Mouse (Mus musculus): ENCODE data around the gene Smg6. TPM values are rescaled to one million over a fixed set of nuclear protein-coding genes. Genes with fewer than 3 reads are reported as not detected.

Smg6 gene
- polyA plus RNA-seq, 1 experiment from 2014 or later: 16.0 TPM

GRCm38 (mm10) chr11:74924149-74924548 lies 1.5 kb upstream of the Smg6 start:
- DNase-seq (ENCODE audit: low spot score, missing footprints) (peak; percentile 78), ATAC-seq (ENCODE audit: low FRiP score) (no peak)
- peaks cover 14% of the 10 kb centered on the region for H3K4me1 ChIP-seq (ENCODE audit: control insufficient read depth, insufficient read depth, low read length)
- H3K36me3 ChIP-seq (ENCODE audit: control insufficient read depth, insufficient read depth, low read length): peaks cover under 1% of the 10 kb centered on the region; the same call in 1 of the 2 replicates
- 62% methylated on average over 4 of the region's 4 CpGs for WGBS
- no peak overlapping the region for H3K27ac ChIP-seq (ENCODE audit: low read depth, low read length)
- H3K9me3 ChIP-seq (ENCODE audit: control insufficient read depth, low read length): no peaks in the 10 kb centered on the region
- H3K9ac ChIP-seq (ENCODE audit: low read length): no peak overlapping the region
- H3K4me3 ChIP-seq (ENCODE audit: low read depth, low read length): no peak overlapping the region
- H3K27me3 ChIP-seq (ENCODE audit: control insufficient read depth, insufficient read depth, low read length): no peaks in the 10 kb centered on the region
- H3K4me2 ChIP-seq: no peak overlapping the region

- DNase-seq (ENCODE audit: low spot score, missing footprints) (no peak), ATAC-seq (ENCODE audit: low FRiP score) (no peak)
- Histone ChIP-seq H3K27ac (ENCODE audit: low read depth, low read length) (peak overlapping the region; percentile 96), H3K27me3 (ENCODE audit: control insufficient read depth, insufficient read depth, low read length) (no peaks in the 10 kb centered on the region), H3K4me3 (ENCODE audit: low read depth, low read length) (peak overlapping the region; percentile 91), H3K36me3 (ENCODE audit: control insufficient read depth, insufficient read depth, low read length) (peaks cover 5% of the 10 kb centered on the region; the same call in 1 of the 2 replicates), H3K9ac (ENCODE audit: low read length) (peak overlapping the region; percentile 78), H3K4me2 (peak overlapping the region; percentile 71), H3K4me1 (ENCODE audit: control insufficient read depth, insufficient read depth, low read length) (peaks cover 14% of the 10 kb centered on the region), H3K9me3 (ENCODE audit: control insufficient read depth, low read length) (no peaks in the 10 kb centered on the region)
- WGBS: 10% methylated on average over 11 of the region's 11 CpGs
Measured at GRCm38 (mm10) chr11:74926388-74927005, 874 bp downstream of the Smg6 start.

GRCm38 (mm10) chr11:74927236-74927725 lies 1.7 kb downstream of the Smg6 start:
- 90% methylated on average over 2 of the region's 2 CpGs for WGBS
- H3K4me2 ChIP-seq: no peak overlapping the region; the same call in 1 of the 2 replicates
- H3K27me3 ChIP-seq (ENCODE audit: control insufficient read depth, insufficient read depth, low read length): no peaks in the 10 kb centered on the region
- H3K27ac ChIP-seq (ENCODE audit: low read depth, low read length): no peak overlapping the region
- no peak overlapping the region for H3K9ac ChIP-seq (ENCODE audit: low read length)
- H3K4me1 ChIP-seq (ENCODE audit: control insufficient read depth, insufficient read depth, low read length): peaks cover 14% of the 10 kb centered on the region
- peaks cover 5% of the 10 kb centered on the region; the same call in 1 of the 2 replicates for H3K36me3 ChIP-seq (ENCODE audit: control insufficient read depth, insufficient read depth, low read length)
- H3K9me3 ChIP-seq (ENCODE audit: control insufficient read depth, low read length): no peaks in the 10 kb centered on the region
- ATAC-seq (ENCODE audit: low FRiP score): no peak
- no peak overlapping the region for H3K4me3 ChIP-seq (ENCODE audit: low read depth, low read length)
- no peak for DNase-seq (ENCODE audit: low spot score, missing footprints)

- Histone ChIP-seq H3K27me3 (ENCODE audit: control insufficient read depth, insufficient read depth, low read length) (no peaks in the 10 kb centered on the region), H3K36me3 (ENCODE audit: control insufficient read depth, insufficient read depth, low read length) (peaks cover 10% of the 10 kb centered on the region), H3K4me1 (ENCODE audit: control insufficient read depth, insufficient read depth, low read length) (peaks cover 14% of the 10 kb centered on the region), H3K4me3 (ENCODE audit: low read depth, low read length) (no peak overlapping the region), H3K9ac (ENCODE audit: low read length) (no peak overlapping the region), H3K9me3 (ENCODE audit: control insufficient read depth, low read length) (no peaks in the 10 kb centered on the region), H3K4me2 (no peak overlapping the region), H3K27ac (ENCODE audit: low read depth, low read length) (no peak overlapping the region)
- ATAC-seq (ENCODE audit: low FRiP score): no peak
- DNase-seq (ENCODE audit: low spot score, missing footprints): no peak
- 87% methylated on average over 4 of the region's 4 CpGs for WGBS
Measured at GRCm38 (mm10) chr11:74929111-74929510, 3.5 kb downstream of the Smg6 start.

GRCm38 (mm10) chr11:74930391-74930790 lies 4.8 kb downstream of the Smg6 start:
- H3K9me3 ChIP-seq (ENCODE audit: control insufficient read depth, low read length): no peaks in the 10 kb centered on the region
- no peak overlapping the region for H3K4me3 ChIP-seq (ENCODE audit: low read depth, low read length)
- DNase-seq (ENCODE audit: low spot score, missing footprints) (no peak), ATAC-seq (ENCODE audit: low FRiP score) (no peak)
- peaks cover 9% of the 10 kb centered on the region for H3K4me1 ChIP-seq (ENCODE audit: control insufficient read depth, insufficient read depth, low read length)
- no peak overlapping the region for H3K9ac ChIP-seq (ENCODE audit: low read length)
- no peaks in the 10 kb centered on the region for H3K27me3 ChIP-seq (ENCODE audit: control insufficient read depth, insufficient read depth, low read length)
- H3K27ac ChIP-seq (ENCODE audit: low read depth, low read length): no peak overlapping the region
- 92% methylated on average over 7 of the region's 7 CpGs for WGBS
- H3K36me3 ChIP-seq (ENCODE audit: control insufficient read depth, insufficient read depth, low read length): peaks cover 17% of the 10 kb centered on the region
- no peak overlapping the region for H3K4me2 ChIP-seq

- H3K9me3 ChIP-seq (ENCODE audit: control insufficient read depth, low read length): no peaks in the 10 kb centered on the region
- H3K4me3 ChIP-seq (ENCODE audit: low read depth, low read length): no peak overlapping the region
- ATAC-seq (ENCODE audit: low FRiP score): no peak
- no peak overlapping the region for H3K9ac ChIP-seq (ENCODE audit: low read length)
- H3K4me2 ChIP-seq: no peak overlapping the region
- peaks cover 7% of the 10 kb centered on the region; the same call in 1 of the 2 replicates for H3K36me3 ChIP-seq (ENCODE audit: control insufficient read depth, insufficient read depth, low read length)
- H3K27me3 ChIP-seq (ENCODE audit: control insufficient read depth, insufficient read depth, low read length): no peaks in the 10 kb centered on the region
- no peaks in the 10 kb centered on the region for H3K4me1 ChIP-seq (ENCODE audit: control insufficient read depth, insufficient read depth, low read length)
- WGBS: 86% methylated on average over 3 of the region's 3 CpGs
- no peak for DNase-seq (ENCODE audit: low spot score, missing footprints)
- no peak overlapping the region for H3K27ac ChIP-seq (ENCODE audit: low read depth, low read length)
Measured at GRCm38 (mm10) chr11:74946348-74946747, 20.7 kb downstream of the Smg6 start.

GRCm38 (mm10) chr11:74954901-74955300 lies 29.3 kb downstream of the Smg6 start:
- Histone ChIP-seq H3K9ac (ENCODE audit: low read length) (no peak overlapping the region), H3K4me1 (ENCODE audit: control insufficient read depth, insufficient read depth, low read length) (no peaks in the 10 kb centered on the region), H3K4me2 (no peak overlapping the region), H3K4me3 (ENCODE audit: low read depth, low read length) (no peak overlapping the region), H3K9me3 (ENCODE audit: control insufficient read depth, low read length) (no peaks in the 10 kb centered on the region), H3K27me3 (ENCODE audit: control insufficient read depth, insufficient read depth, low read length) (no peaks in the 10 kb centered on the region), H3K27ac (ENCODE audit: low read depth, low read length) (no peak overlapping the region), H3K36me3 (ENCODE audit: control insufficient read depth, insufficient read depth, low read length) (no peaks in the 10 kb centered on the region)
- DNase-seq (ENCODE audit: low spot score, missing footprints): no peak
- no peak for ATAC-seq (ENCODE audit: low FRiP score)

GRCm38 (mm10) chr11:74956006-74956405 lies 30.4 kb downstream of the Smg6 start:
- Histone ChIP-seq H3K9me3 (ENCODE audit: control insufficient read depth, low read length) (no peaks in the 10 kb centered on the region), H3K4me3 (ENCODE audit: low read depth, low read length) (no peak overlapping the region), H3K4me2 (no peak overlapping the region), H3K27me3 (ENCODE audit: control insufficient read depth, insufficient read depth, low read length) (no peaks in the 10 kb centered on the region), H3K9ac (ENCODE audit: low read length) (no peak overlapping the region), H3K27ac (ENCODE audit: low read depth, low read length) (no peak overlapping the region), H3K36me3 (ENCODE audit: control insufficient read depth, insufficient read depth, low read length) (no peaks in the 10 kb centered on the region), H3K4me1 (ENCODE audit: control insufficient read depth, insufficient read depth, low read length) (no peaks in the 10 kb centered on the region)
- DNase-seq (ENCODE audit: low spot score, missing footprints): no peak
- no peak for ATAC-seq (ENCODE audit: low FRiP score)

- DNase-seq (ENCODE audit: low spot score, missing footprints): no peak
- no peaks in the 10 kb centered on the region for H3K9me3 ChIP-seq (ENCODE audit: control insufficient read depth, low read length)
- ATAC-seq (ENCODE audit: low FRiP score): no peak
- H3K9ac ChIP-seq (ENCODE audit: low read length): no peak overlapping the region
- H3K4me3 ChIP-seq (ENCODE audit: low read depth, low read length): no peak overlapping the region
- H3K4me1 ChIP-seq (ENCODE audit: control insufficient read depth, insufficient read depth, low read length): no peaks in the 10 kb centered on the region
- no peak overlapping the region for H3K4me2 ChIP-seq
- H3K36me3 ChIP-seq (ENCODE audit: control insufficient read depth, insufficient read depth, low read length): no peaks in the 10 kb centered on the region; the same call in 1 of the 2 replicates
- no peaks in the 10 kb centered on the region for H3K27me3 ChIP-seq (ENCODE audit: control insufficient read depth, insufficient read depth, low read length)
- no peak overlapping the region for H3K27ac ChIP-seq (ENCODE audit: low read depth, low read length)
- WGBS: 88% methylated on average over 2 of the region's 2 CpGs
Measured at GRCm38 (mm10) chr11:74957600-74957999, 32.0 kb downstream of the Smg6 start.
